Mouse (Mus musculus) myocyte (in vitro differentiated cells): ENCODE data around the gene Prkg1.

Experiments
- MYOG ChIP-seq, 3 experiments: IDR thresholded peaks; one replicate each; pipeline ENCODE4 v1.6.1; 2011; ENCODE audit warnings: control low read depth in 2 of 3, low read depth in 2 of 3, mild to moderate bottlenecking in 2 of 3; ENCODE audit not compliant: insufficient read length in 2 of 3, control insufficient read depth in 1 of 3, insufficient read depth in 1 of 3
- POLR2A ChIP-seq: IDR thresholded peaks from one replicate; pipeline ENCODE4 v1.6.1; 2011; ENCODE audit warnings: low read depth, mild to moderate bottlenecking, control low read depth, moderate library complexity; ENCODE audit not compliant: insufficient read length

- no peak for TF ChIP-seq POLR2A
- no peak for TF ChIP-seq MYOG (IDR thresholded peaks at IDR 0.05; ENCODE audit: control insufficient read depth in 1 of 3, insufficient read depth in 1 of 3, insufficient read length in 2 of 3, low read depth in 2 of 3)
Measured at GRCm38 (mm10) chr19:30950610-30951009, 814.2 kb downstream of the Prkg1 start.
